Mouse (Mus musculus): ENCODE data around the gene Ccp110.
A peak's percentile ranks its signal among the peaks of the same experiment; 100 is the strongest.

The Ccp110 gene

GRCm38 (mm10) chr7:118712228-118713173 lies at the start of gene Ccp110:
Gene Ccp110 (plus strand): TSS chr7:118712552.
- DNase-seq = peak; percentile 98

GRCm38 (mm10) chr7:118667773-118668172 lies 44.6 kb upstream of the Ccp110 start:
- DNase-seq = no peak

GRCm38 (mm10) chr7:118670142-118670541 lies 42.2 kb upstream of the Ccp110 start:
- no peak for DNase-seq

GRCm38 (mm10) chr7:118676826-118677225 lies 35.5 kb upstream of the Ccp110 start:
- DNase-seq = no peak

- DNase-seq = peak; percentile 85
Measured at GRCm38 (mm10) chr7:118688199-118688598, 24.2 kb upstream of the Ccp110 start.

- DNase-seq = no peak
Measured at GRCm38 (mm10) chr7:118689088-118689487, 23.3 kb upstream of the Ccp110 start.

- peak; percentile 51 for DNase-seq
Measured at GRCm38 (mm10) chr7:118691287-118691686, 21.1 kb upstream of the Ccp110 start.

- no peak for DNase-seq
Measured at GRCm38 (mm10) chr7:118696146-118696545, 16.2 kb upstream of the Ccp110 start.

- no peak for DNase-seq
Measured at GRCm38 (mm10) chr7:118697168-118697567, 15.2 kb upstream of the Ccp110 start.

- no peak for DNase-seq
Measured at GRCm38 (mm10) chr7:118698882-118699281, 13.5 kb upstream of the Ccp110 start.

GRCm38 (mm10) chr7:118703144-118703561 lies 9.2 kb upstream of the Ccp110 start:
- no peak for DNase-seq

GRCm38 (mm10) chr7:118704001-118704850 lies 8.1 kb upstream of the Ccp110 start:
- no peak for DNase-seq

GRCm38 (mm10) chr7:118705101-118705961 lies 7.0 kb upstream of the Ccp110 start, which contains the start of gene Gde1:
Gene Gde1 (minus strand): TSS chr7:118705778.
- DNase-seq = peak; percentile 96

- no peak for DNase-seq
Measured at GRCm38 (mm10) chr7:118706051-118706450, 6.3 kb upstream of the Ccp110 start.

- DNase-seq = no peak
Measured at GRCm38 (mm10) chr7:118706488-118706887, 5.9 kb upstream of the Ccp110 start.

- DNase-seq = no peak
Measured at GRCm38 (mm10) chr7:118707216-118707615, 5.1 kb upstream of the Ccp110 start.

- DNase-seq = no peak
Measured at GRCm38 (mm10) chr7:118708002-118708401, 4.3 kb upstream of the Ccp110 start.

- no peak for DNase-seq
Measured at GRCm38 (mm10) chr7:118710776-118711175, 1.6 kb upstream of the Ccp110 start.

- no peak for DNase-seq
Measured at GRCm38 (mm10) chr7:118714873-118715272, 2.5 kb downstream of the Ccp110 start.

- DNase-seq = no peak
Measured at GRCm38 (mm10) chr7:118718066-118718465, 5.7 kb downstream of the Ccp110 start.

- DNase-seq = no peak
Measured at GRCm38 (mm10) chr7:118723927-118724326, 11.6 kb downstream of the Ccp110 start.

GRCm38 (mm10) chr7:118725459-118725858 lies 13.1 kb downstream of the Ccp110 start:
- no peak for DNase-seq

All from right cerebral cortex, adult 18-20 months (tissue).